Mouse (Mus musculus): Measurements from ENCODE around the gene Orc1.

DNA sequence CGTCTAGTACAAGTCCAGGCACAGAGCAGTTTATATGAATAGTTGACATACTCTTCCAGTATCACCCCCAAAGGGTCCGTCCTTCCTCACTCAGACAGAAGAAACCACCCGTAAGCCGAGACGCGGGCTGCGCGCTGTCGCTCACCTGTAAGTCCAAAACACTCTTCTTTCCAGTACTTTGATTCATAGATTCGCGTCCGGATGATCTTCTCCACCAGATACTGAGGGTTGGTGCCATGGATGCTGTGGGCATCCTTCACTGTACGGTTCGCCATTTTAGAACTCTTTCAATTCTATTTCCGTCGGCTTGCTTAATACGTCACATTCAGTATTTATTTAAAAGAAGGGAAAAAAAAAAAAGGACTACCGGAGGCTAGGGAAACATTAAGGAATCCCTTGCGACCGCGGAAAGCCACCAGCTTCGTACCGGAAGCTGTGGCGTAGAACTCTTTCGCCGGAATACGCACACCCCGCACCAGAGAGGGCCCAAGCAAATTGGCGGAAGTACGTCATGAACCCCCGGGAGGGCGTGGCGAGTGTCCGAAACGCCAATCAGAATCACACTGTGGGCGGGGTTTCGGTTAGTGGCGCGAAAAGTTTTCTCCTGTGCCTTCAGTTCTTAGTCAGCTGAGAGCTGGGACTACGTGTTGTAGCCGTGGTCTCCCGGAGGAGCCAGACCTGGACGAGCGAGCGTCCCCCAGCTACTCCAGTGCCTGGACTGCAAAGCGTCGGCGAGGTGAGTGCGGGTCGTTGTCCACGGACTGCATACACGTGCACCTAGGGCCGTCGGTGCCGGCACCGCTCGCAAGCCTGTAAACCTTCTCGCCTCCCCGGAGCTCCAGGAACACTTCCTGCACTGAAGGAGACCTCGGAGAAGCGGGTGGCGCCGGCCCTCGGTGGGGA, at the start of gene Orc1, which contains the start of gene Prpf38a:
- TF ChIP-seq CTCF (IDR thresholded peaks at IDR 0.05; ENCODE audit: insufficient read depth, low read depth, low read length) (no peak), POLR2A (IDR thresholded peaks at IDR 0.05; ENCODE audit: insufficient read depth, low read depth, low read length) (peak; percentile 46; the same call in 1 of the 2 replicates)
